Mouse (Mus musculus) hematopoietic stem cell, adult 5-6 weeks (primary cell): ENCODE measurements at regions not wholly inside any gene's neighbourhood (a gene's known extent, or its start where the extent isn't known, plus 50 kb on each side); places are given as distances from the start of the nearest gene placed in this dataset.

Experiments used
- ATAC-seq, 2 experiments: fragments of 125-278 bp in 1 of 2; replicated peaks in 1 of 2; 2 replicates each; pipeline ENCODE4 v1.8.0; 2016 to 2017; ENCODE audit warnings: inconsistent platforms in 2 of 2, mild to moderate bottlenecking in 2 of 2, moderate number of reproducible peaks in 2 of 2, low read depth in 1 of 2, moderate TSS enrichment in 1 of 2; ENCODE audit not compliant: low FRiP score in 2 of 2, poor library complexity in 2 of 2, severe bottlenecking in 2 of 2, insufficient read depth in 1 of 2, low TSS enrichment in 1 of 2

DNA sequence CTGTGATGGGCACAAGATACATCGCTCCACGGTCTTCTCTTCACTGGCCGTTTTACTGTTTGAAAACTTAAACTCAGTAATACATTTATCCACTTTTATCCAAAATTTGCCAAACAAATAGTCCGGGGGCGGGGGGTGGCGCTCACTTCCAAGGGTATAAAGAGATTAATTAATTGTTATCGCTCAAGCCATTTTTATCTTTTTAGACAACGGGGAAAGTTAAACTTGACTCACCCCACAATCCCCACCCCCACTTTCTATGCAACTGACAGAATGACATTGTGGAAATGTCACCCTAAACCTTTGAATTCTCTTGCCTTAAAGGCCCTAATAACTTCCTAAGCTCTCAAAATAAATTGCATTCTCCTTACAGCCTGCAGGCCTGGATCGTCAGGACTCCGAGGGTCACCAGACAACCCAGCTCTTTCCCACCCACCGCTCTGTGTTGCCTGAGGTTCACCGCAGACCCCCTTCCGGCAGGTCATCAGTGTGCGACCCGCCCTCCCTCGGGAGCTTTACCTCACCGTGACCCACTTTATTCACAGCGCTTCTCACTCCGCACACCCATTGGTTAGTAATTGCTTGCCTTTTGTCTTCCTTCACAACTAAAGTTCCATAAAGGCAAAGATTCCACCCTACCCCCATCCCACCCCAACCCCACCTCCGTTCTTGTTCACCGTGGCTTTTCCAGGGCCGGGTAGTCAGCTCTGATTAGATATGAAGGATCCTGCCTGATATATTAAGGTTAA, 93.0 kb upstream of the Hmcn1 start:
- no peak for ATAC-seq

DNA sequence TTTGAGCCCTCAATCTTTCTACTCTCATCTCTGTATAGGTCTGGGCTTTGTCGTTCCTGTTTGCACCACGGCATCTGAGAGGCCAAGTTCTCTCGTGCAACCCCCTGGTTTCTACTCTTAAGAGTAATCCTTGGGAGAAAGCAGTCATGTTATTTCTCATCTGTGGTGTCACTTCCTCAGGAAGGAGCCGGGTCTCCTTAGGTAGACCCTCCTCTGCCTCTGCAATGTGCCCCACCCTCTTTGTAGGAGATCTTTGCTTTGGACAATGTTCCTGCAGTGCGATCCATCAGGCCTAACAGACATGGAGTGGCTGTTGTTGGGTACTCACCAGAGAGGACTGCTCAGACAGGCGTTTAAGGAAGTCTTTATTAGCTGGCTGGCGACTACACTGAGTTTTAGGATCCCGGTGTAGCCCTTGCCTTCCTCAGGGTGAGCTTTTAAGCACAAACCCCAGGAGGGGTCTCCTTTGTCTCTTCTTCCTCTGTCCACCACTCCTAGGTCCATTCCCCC, 94.0 kb upstream of the Hmcn1 start:
- ATAC-seq = no peak

DNA sequence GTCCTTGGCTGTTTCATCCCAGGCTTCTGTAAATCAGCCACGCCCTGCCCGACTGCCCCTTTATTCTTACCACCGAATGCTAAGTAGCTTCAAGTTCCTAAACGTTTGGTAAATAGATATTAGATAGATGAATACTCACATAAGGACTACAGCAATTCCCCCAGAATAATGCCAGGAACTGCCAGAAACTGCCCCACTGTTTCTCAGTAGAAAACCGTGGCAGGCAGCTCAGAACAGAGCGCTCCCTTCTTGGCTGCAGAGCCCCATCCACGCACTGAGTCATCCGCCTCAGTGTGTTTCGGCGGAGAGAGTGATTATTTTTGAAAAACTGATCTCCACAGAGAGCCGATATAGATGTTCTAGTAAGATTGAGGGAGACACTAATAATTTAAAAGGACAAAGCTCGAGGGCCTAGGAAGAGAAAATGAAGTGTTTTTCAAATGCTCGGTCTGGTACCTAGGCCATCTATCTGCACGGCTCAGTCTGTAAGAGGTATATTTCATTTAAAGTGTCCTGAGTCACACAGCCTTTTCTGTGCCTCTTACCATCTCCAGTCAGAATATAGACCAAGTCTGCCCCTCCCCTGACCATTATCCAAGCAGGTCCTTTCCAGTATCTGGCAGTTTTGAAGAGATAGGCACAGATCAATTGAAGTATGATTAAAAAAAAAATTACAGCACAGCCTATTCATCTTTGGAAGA, 94.4 kb upstream of the Gm47985 start:
- ATAC-seq = no peak

DNA sequence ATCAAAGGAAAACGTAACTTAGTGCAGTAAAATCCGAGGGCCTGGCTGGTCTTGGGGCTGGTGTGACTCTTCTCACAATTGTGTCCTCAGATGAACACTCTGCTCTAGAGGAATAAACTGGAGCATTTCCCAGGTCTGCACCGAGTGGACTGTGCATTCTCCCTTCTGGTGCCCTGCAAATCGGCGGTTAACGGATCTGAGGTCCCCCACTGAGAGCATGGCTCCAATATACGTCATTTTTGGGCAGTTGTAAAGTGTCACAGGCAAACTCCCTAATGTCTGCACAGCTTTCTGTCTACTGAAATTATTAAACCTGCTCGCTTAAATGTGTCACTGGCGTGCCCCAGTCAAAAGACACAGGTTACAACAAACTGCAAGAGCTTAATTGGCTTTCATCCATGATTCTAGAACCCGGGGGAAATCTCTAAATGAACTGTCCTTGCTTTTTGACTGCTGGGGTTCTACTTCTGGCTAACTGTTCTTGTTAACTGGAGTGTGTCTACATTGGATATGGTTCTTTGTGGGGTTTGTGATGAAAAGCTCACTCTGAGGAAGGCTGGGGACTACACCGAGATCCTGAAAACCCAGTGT, 93.7 kb upstream of the Gm47985 start:
- ATAC-seq = no peak

DNA sequence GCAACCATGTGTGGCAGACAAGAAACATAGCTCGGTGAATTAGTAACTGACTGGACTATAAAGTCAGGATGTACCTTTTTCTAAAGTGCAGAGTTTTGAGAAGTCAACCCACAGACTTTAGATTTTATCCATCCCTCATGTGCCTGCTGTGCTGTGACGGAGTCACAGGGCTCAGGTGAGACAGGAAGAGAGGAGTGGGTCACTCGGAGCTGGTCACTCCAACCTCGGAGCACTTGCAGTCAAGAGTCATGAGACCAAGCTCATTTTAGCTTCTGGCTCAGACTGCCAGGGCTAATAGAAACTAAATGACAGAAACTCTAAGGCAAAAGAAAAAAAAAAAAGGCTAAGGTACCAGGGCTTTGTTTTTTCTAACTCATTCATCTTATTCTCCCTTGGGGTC, 90.3 kb upstream of the Gm47985 start:
- no peak for ATAC-seq

DNA sequence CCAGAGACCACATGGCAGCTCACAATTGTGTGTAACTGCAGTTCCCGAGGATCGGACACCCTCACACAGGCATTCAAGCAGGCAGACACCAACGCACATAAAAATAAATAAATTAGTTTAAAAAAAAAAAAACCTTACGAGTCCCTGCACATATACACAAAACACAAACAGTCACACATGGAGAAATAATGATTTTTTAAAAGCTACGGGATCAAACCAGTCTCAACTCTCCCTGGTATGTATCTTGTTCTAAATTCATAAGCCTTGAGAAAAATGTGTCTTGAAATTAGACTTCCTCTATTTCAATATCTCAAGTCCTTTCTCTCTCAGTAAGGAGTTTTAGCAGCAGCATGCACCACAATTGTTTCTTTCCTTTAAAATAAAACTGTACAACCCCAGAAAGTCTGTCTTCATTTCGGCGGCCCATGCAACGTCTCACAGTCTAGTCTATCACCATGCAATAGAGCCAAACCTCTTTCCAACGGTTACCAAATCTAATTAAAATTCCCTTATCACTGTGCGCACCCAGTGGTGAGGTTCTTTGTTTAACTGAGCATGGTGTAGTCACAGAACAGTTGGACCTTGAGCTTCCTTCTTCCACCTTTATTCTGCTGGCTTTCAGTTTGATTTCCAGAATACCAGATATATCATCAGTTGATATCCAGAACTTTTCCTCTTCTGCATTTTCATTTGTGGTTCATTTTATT, 86.8 kb upstream of the Gm47985 start:
- peak; percentile 47 to 61 for ATAC-seq

DNA sequence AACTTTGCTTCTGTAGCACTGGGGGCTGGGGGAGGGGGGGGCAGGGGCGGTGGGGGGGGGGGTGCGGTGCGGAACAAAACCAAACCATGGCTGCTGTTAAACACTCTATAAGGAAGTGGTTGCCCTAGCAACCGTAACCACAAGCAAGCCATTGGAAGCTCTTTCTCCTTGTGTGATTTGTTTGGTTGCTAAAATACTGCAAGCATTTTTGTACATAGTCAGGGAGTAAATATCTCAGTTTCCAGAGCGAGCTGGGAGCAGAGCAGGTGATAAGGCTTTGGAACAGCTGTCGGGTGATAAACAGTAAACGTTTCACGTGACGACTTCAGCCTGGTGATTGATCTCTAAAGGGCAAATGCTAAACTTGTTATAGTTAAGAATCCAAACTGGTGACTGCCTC, 86.3 kb upstream of the Gm47985 start:
- ATAC-seq = peak; percentile 89 to 92

DNA sequence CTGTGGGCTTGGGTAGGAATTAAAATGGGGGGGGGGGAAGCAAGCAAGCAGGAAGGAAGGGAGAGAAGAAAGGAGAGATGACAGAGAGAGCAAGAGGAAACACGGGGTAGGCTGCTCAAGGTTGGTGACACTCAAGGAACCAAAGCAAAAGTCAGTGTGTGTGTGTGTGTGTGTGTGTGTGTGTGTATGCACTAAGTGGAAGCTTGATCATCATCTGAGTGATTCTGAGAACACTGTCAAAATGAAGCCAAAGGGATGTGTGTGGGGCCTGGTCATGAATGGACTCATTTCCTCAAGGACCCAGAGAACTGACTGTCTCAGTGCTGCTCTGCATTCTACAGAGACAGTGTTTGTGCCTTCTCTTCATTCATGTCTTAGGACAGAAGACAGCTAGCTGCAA, 84.8 kb upstream of the Gm47985 start:
- no peak for ATAC-seq

DNA sequence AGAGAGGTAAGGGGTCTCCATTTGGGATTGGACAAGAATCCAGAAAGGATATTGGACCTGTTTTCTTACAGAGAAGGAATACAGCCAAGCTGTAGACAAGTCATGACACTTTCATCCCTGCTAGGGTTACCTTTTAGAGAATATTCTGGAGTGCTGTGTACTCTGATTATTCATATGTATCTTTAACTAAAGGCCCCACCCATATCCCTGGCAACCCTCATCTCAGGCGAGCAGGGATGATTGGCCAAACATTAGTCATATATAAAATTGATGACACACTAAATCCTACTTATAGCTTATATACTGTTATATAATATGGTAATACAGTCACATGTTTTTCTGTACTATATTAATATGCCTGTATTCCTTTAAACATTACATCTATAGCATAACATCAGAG, 83.6 kb upstream of the Gm47985 start:
- no peak for ATAC-seq

DNA sequence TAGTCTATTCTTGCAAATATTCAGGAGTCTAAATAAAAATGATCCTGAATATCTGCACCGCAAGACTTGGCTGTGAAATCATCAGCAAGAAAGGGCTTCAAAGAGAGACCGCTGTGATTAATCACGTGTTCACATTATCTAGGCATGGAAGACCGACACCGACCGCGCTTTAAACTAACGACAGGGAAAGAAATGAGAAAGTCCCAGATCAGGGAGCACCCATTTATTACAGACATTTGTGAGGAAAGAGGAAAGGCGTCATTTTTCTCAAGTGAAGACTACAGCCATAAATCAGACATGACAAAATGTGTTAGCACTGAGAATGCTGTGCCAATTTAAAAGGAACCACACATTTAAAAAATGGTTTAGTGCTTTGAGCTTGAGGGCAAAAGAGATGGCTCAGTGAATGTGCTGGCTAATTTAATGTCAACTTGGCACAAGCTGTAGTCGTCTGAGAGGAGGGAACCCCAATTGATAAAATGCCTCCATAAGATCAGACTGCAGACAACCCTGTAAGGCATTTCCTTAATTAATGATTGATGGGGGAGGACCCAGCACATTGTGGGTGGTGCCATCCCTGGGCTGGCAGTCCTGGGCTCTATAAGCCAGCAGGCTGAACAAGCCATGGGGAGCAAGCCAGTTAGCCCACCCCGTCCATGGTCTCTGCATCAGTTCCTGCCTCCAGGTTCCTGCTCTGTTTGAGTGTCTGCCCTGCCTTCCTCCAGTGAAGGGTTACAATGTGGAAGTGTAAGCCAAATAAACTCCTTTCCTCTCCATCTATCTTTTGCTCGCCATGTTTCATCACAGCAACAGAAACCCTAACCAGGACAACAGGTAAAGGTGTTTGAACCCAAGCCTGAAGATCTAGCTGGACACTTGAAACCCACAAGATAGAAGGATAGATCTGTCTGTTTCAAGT, 81.5 kb upstream of the Gm47985 start:
- ATAC-seq = no peak

DNA sequence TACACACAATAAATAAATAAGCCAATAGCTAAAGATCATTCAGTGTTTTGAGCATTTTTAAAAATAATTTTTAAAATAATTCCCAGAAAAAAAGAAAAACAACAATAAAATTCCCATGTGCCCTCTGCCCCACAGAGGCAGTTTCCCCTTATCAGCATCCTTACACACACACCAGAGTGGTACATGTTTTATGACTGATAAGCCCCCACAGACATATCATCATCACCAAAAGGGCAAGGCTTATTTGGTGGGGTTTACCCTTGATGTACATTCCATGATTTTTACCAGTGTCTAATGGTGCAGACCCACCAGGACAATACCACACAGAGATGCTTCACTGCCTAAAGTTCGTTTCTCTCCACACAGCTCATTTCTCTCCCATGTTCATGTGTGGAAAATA, 80.8 kb upstream of the Gm47985 start:
- ATAC-seq = peak in 1 of 2 experiments; percentile 15; a peak in 1 of 4 replicates

DNA sequence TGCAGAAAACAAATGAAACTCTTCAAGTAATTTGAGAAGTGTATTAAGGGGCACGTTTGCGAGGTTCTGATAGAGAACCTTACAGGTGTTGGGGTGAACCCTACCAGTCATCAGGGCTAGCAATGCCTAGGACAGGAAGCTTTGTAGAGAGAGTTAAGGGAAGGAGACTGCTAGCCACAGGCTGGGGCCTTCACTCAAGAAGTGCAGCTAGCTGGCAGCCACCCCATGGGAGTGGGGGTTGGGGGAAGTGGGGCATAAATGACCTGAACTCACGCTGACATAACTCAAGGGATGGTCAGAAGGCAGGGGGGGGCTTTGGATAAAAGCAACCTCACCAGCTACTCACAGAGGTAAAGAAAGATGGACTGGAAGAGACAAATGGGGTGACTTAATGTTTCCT, 80.3 kb upstream of the Gm47985 start:
- ATAC-seq = no peak

DNA sequence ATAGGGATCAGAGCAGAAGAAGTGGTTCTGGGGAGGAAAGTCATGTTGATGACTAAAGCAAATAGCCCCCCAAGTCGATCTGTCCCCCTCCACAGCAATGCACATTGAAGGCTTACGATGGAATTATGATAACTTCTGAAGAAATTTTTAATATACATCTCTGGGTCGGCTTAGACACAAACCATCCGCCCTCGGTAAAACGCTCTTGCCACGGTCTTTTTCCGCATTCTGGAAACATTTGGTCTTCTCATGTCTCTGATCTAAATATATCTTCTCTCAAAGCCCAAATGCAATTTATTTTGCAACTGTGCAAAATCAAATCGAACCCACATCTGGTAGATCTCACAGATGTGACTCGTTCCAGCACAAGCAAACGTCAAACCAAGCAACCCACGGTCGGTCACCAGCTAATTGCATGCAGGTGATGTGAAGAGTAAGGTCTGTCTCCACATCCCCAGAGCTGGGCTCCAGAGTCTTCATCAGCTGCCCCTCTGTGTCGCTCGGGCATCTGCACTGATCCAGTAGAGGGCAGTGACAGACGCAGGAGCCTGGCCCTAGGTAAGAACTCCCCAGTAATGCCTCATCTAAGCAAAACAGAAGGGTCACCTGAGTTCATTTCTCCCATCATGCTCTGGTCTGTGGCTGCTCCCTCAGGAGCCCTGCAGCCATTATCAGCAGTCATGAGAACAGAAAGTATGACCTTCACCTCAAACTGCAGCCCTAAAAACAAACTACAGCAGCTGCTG, 79.5 kb upstream of the Gm47985 start:
- no peak for ATAC-seq

DNA sequence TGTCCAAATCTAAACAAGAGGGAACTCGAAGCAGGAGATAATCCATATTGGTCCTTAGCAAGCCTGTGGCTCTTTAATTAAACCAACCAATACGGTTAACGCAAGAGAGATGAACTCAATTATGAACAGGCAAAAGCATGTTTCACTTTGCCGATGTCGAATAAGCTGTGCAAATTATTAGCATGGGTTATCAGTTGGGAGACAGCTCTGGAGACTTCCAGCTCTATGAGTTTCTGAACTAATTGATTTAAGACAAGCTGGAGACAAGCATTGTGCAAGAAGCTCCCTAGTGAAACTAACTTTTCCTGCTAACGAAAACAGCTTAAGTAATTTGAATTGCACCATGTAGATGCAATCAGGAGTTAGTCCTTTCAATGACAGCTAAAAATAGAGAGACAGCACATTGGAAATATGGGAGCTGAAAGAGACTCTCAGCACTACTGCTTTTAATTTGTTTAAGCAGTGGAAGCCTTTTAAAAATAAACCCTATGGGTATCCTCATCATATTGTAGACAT, 78.8 kb upstream of the Gm47985 start:
- ATAC-seq = no peak

DNA sequence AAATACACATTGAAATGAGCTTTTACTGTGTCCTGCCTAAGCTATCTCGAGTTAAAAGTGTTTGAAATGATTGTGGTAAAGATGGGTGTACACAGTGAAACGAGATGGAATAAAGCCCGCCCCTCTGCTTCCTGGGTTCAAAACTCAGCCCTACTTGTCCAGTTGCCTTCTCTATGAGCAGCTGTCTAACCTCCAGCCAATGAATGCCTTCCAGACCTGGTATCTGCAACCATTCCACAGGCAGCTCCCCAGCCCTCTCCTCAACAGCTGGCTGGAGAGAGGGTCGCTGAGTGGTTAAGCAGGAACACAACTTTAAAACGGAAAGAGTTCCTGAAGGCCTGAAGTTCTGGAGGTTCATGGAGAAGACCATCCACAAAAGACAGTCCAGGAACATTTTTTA, 78.0 kb upstream of the Gm47985 start:
- no peak for ATAC-seq

DNA sequence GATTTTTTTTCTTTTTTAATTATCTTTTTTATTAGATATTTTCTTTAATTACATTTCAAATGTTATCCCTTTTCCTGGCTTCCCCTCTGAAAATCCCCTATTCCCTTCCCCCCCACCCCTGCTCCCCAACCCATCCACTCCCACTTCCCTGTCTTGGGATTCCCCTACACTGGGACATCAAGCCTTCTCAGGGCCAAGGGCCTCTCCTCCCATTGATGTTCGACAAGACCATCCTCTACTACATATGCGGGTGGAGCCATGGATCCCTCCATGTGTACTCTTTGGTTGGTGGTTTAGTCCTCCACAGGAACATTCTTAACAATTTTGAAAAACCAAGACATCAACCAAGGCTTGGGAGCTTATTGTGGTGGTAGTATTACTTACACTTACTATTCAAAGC, 77.5 kb upstream of the Gm47985 start:
- no peak for ATAC-seq
